Comparison of ENCODE assay signal across 8 mouse cellular contexts in genomic region chr5:64599865-64600288, GRCm38 (mm10).
DNase-seq lines count a peak whose midpoint lies in the region; ATAC-seq and TF ChIP-seq lines count a peak whose summit lies in the region.

No protein-coding gene starts in this region.

- peak overlapping the region; percentile 87 for H3K27ac ChIP-seq in heart, embryonic 10.5 days
- H3K27ac ChIP-seq in kidney, postnatal 0 days = peak overlapping the region; percentile 87
- H3K27ac ChIP-seq in stomach, embryonic 16.5 days (ENCODE audit: low read length) = peak overlapping the region; percentile 71

- H3K4me3 ChIP-seq in heart, embryonic 10.5 days = peak overlapping the region; percentile 45
- no peak overlapping the region for H3K4me3 ChIP-seq in kidney, postnatal 0 days (replicated peaks; ENCODE audit: low read depth, low read length)
- peak overlapping the region; percentile 21 for H3K4me3 ChIP-seq in stomach, embryonic 16.5 days (replicated peaks; ENCODE audit: low read length)

- no peak for TF ChIP-seq POLR2A in brain, embryonic 14.5 days (IDR thresholded peaks at IDR 0.05; ENCODE audit: borderline replicate concordance, extremely low read depth, insufficient read depth, insufficient read length, poor library complexity, severe bottlenecking)

- DNase-seq in heart, adult 11 months = peak; percentile 97
- no peak for DNase-seq in heart, postnatal 25 days (ENCODE audit: low spot score)
- DNase-seq in brain, embryonic 14.5 days (ENCODE audit: low read depth) = peak; percentile 66
- peak; percentile 82 for DNase-seq in heart, embryonic 10.5 days (ENCODE audit: low spot score)
- peak; percentile 85 for DNase-seq in kidney, postnatal 0 days (ENCODE audit: low spot score)
- DNase-seq in lung, postnatal 25 days (ENCODE audit: low spot score) = peak; percentile 49
- no peak for DNase-seq in cerebellum, adult 9-10 months

- H3K9ac ChIP-seq in kidney, postnatal 0 days (ENCODE audit: low read depth, low read length) = 0 out of 2 replicates have a peak overlapping the region, but pooled peaks have one; percentile 25
- H3K9ac ChIP-seq in stomach, embryonic 16.5 days (ENCODE audit: low read length) = peak overlapping the region; percentile 53; the same call in 1 of the 2 replicates

- H3K4me2 ChIP-seq in kidney, postnatal 0 days (ENCODE audit: low read length) = peak overlapping the region; percentile 34; the same call in 1 of the 2 replicates
- peak overlapping the region; percentile 49 for H3K4me2 ChIP-seq in stomach, embryonic 16.5 days (ENCODE audit: low read depth, low read length)

- no peaks in the 10 kb centered on the region for H3K27me3 ChIP-seq in heart, embryonic 10.5 days (ENCODE audit: insufficient read depth, poor library complexity, severe bottlenecking)
- H3K27me3 ChIP-seq in kidney, postnatal 0 days (ENCODE audit: insufficient read depth, low read length) = no peaks in the 10 kb centered on the region
- H3K27me3 ChIP-seq in stomach, embryonic 16.5 days (ENCODE audit: control insufficient read depth, insufficient read depth, low read length) = no peaks in the 10 kb centered on the region

- no peaks in the 10 kb centered on the region for H3K9me3 ChIP-seq in heart, embryonic 10.5 days
- H3K9me3 ChIP-seq in kidney, postnatal 0 days (replicated peaks; ENCODE audit: low read length) = no peaks in the 10 kb centered on the region
- H3K9me3 ChIP-seq in stomach, embryonic 16.5 days (replicated peaks; ENCODE audit: control insufficient read depth, low read length) = no peaks in the 10 kb centered on the region

- ATAC-seq in kidney, postnatal 0 days (replicated peaks; ENCODE audit: low FRiP score, low read depth) = no peak
- peak; percentile 52; the same call in 1 of the 2 replicates for ATAC-seq in stomach, embryonic 16.5 days (ENCODE audit: insufficient read depth, low FRiP score)

- TF ChIP-seq CTCF in brain, embryonic 14.5 days (IDR thresholded peaks at IDR 0.05; ENCODE audit: borderline replicate concordance, extremely low read depth, insufficient read depth, insufficient read length) = no peak
- TF ChIP-seq CTCF in kidney, postnatal 0 days (IDR thresholded peaks at IDR 0.05; ENCODE audit: low read depth) = no peak

- H3K4me1 ChIP-seq in heart, embryonic 10.5 days = peaks cover 55% of the 10 kb centered on the region
- H3K4me1 ChIP-seq in kidney, postnatal 0 days (replicated peaks; ENCODE audit: insufficient read depth, low read length) = peaks cover 19% of the 10 kb centered on the region
- peaks cover 13% of the 10 kb centered on the region for H3K4me1 ChIP-seq in stomach, embryonic 16.5 days (ENCODE audit: control insufficient read depth, insufficient read depth, low read length)

- H3K36me3 ChIP-seq in heart, embryonic 10.5 days = no peaks in the 10 kb centered on the region
- no peaks in the 10 kb centered on the region for H3K36me3 ChIP-seq in kidney, postnatal 0 days (ENCODE audit: insufficient read depth, low read length)
- H3K36me3 ChIP-seq in stomach, embryonic 16.5 days (ENCODE audit: control insufficient read depth, insufficient read depth, low read length) = no peaks in the 10 kb centered on the region

- 17% methylated on average over 13 of the region's 13 CpGs for WGBS in heart, embryonic 10.5 days
- 19% methylated on average over 13 of the region's 13 CpGs for WGBS in kidney, postnatal 0 days
- WGBS in stomach, embryonic 16.5 days = 20% methylated on average over 13 of the region's 13 CpGs

- intact Hi-C loops in heart, postnatal 25 days (cut with DNase I) = loop anchor here (5.0 kb wide), 2 partner anchors 82 to 93 kb away; no protein-coding TSS in a partner anchor

Comparison
In these comparisons a context has a peak if more than half of its experiments do, and no peak if none do; other contexts are left out.
1. DNase-seq: peak in heart, adult 11 months (single experiment), brain, embryonic 14.5 days (single experiment), heart, embryonic 10.5 days (single experiment), kidney, postnatal 0 days (single experiment) and lung, postnatal 25 days (single experiment); none in heart, postnatal 25 days (single experiment) and cerebellum, adult 9-10 months (single experiment).
2. Peak in every context shown above with its lines, with median percentiles within 50 percentile points of each other: H3K27ac ChIP-seq.